Mouse (Mus musculus) right cerebral cortex, postnatal 4 days (tissue): Measurements from ENCODE around the gene Snx27.

Experiments used
- DNase-seq: peaks from one replicate; pipeline ENCODE4 v3.0.0-alpha.2; 2022

The Snx27 gene

DNA sequence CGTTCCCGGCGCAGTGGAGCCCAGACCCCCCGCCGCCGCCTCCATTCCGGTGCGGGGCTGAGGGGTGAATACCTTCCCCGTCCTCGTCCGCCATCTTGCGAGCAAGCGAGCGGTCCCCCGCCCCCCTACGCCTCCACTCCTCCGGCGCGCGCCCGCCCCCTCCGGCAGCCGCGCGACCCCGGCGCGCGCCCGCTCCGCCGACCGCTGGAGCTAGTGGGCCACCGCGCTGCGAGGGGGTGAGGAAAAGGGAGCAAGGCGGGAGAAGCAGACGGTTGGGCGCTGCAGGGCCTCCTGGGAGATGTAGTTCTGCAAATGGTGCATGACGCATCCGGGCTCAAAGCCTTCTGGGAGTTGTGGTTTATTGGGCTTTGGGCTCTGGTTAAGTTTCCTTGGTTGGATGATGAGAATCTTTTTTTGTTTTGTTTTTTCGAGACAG lies at the start of gene Snx27:
Snx27 (minus strand) TSS at position 261 of the 436 bp plus-strand sequence.
- DNase-seq = peak; percentile 92

DNA sequence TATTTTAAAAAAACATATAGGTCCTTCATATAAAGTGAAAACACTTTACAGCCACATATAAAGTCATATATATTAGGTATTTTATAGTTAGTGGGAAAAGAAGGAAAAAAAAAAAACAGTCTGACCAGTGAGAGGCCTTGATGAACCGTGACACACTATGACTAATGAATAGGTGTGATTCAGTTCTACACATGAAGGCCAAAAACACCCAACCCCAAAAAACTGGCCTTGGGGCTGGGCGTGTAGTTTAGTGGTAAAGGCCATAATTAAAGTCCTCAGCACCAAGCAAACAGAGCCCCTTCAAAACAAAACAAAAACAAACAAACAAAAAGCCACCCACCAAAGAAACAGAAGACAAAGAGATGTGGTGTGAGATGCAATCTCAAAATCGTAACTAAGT lies 47.4 kb upstream of the Snx27 start:
- DNase-seq = no peak

DNA sequence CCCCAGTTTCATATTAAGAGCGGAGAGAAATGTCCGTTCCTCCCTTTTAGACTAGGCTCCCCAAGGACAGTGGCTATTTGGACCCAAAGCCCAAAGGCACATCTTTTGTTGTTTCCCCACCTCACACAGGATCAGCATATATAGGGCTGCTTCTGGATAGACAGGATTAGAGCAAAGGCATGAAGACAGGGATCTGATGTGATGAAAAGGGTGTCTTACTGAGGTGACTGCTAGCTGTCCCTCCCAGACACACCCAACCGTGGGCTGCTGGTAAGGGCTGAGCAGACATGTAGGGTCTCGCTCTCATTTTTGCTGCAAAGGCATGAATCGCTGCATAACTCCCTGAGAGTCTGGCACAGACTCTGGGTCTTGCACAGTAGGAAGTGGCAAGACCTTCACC lies 46.2 kb upstream of the Snx27 start:
- no peak for DNase-seq

DNA sequence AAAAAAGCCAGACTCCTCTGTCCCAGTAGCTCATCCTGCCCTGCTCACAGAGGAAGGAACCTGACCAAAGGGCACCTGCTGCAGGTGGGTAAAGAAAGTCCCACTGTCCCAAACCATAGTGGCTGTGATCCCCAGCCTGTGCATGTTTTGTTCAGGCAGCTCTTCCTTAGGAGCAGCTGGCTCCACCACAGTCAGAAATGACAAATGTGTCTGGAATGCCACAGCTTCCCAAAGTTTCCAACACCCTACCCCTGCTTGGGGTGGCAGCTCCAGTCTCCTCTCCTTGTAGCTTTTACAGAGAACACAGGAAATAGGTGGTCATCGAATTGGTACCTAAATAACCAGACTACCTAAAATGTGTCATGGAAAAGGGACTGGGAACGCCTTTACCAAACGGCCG lies 41.8 kb upstream of the Snx27 start:
- DNase-seq = no peak

DNA sequence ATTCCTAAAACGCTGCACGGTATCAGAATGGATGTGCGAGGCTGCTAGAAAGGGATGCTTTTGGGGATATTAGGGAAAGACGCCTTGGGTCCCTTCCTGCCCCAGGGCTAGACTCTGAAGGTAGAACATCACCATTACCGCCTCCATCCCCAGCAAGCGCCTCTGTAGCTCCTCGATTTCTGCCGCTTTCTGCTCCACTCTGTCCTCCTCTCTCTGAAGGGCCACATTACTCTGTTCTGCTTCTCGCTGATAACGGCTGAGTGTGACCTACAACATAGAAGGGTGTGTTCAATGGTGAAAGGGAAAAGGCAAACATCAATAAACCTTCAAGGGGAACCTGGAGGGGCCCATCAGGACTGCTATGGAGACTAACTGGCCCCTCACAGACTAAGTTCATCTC lies 40.0 kb upstream of the Snx27 start:
- no peak for DNase-seq

- no peak for DNase-seq
Observed at GRCm38 (mm10) chr3:94621740-94622507, 39.4 kb upstream of the Snx27 start.

DNA sequence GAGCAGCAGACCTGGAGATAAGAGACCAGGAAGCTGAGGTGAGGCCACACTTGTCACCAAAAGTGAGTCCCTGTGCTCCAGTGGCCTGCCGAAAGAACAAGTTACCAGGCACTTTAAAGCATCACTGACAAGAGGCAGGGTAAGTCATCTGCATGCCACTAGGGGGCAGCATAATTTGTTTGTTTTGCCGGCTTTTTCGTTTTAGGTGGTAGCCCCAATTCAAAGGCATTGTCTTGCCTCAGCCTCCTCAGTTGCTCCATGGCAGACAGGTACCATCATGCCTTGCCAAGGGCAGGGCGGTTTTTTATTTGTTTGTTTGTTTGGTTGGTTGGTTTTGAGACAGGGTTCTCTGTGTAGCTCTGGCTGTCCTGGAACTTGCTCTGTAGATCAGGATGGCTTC lies 34.2 kb upstream of the Snx27 start:
- no peak for DNase-seq

DNA sequence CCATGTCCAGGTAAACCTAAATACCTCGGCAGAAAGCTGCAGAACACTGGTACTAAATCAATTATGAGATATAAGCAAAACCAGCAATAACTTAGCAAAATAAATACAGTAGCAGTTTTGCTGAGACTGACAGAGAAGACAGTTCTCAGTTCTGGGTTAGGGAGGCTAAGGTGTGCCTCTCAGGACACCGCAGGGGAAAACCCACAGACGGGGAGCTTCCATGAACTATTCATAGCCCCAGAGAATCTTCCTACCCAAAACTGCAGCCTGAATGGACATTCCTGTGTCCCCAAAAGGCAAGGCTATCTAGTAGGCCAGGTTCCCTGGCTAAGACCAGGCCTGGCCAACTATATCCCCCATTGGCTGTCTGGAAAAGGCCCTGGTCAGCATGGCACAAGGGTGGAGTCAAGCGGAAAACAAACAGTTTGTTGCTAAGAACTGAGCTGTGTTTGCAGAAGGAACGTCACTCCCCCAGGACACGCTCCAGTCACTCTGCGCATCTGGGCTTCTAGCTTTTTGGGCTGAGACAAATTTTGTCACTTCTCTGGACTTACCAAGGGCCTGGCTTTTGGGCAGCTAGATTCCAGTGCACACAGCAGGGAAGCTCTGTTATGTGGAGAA lies 30.9 kb upstream of the Snx27 start:
- no peak for DNase-seq

- DNase-seq = no peak
Observed at GRCm38 (mm10) chr3:94612274-94612673, 29.8 kb upstream of the Snx27 start.

GRCm38 (mm10) chr3:94611834-94612233 lies 29.3 kb upstream of the Snx27 start:
- DNase-seq = no peak

GRCm38 (mm10) chr3:94611343-94611742 lies 28.8 kb upstream of the Snx27 start:
- DNase-seq = no peak

DNA sequence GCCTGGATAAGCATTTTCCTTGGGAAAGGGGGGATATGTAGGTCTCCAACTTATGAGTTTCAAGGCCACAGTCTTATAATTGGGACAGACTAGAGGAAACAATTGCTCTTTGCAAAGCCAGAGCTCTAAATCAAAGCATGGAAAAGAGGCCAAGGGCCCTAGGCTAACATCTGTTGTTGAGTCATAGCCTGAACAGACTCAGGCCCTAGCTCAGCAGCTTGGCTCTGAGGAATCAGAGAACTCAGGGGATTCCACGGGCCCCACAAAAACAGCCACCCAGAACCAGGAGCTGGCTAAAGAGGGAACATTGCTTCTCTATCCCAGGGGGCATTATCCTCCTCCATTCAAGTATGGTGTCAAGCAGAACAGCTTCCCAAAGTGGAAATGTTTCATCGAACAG lies 28.1 kb upstream of the Snx27 start:
- DNase-seq = no peak

GRCm38 (mm10) chr3:94609621-94610020 lies 27.1 kb upstream of the Snx27 start:
- no peak for DNase-seq

DNA sequence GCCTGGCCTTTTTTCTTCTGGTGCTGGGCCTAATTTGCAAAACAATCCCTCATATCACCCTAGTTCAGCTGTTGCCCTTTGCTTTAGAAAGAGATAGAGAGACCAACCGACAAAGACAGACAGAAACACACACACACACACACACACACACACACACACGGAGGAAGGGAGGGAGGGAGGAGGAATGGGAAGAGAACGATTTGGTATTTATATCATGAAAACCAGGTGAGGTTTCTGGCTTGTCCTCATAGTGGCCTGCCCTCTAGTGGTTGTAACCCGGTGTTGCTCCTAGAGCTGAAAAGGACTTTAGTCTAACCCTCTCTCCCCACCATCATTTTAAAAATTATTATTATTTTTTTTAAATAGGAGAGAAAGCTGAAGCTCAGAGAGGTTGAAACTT lies 19.4 kb upstream of the Snx27 start:
- DNase-seq = peak; percentile 32

- no peak for DNase-seq
Observed at GRCm38 (mm10) chr3:94597224-94597779, 14.8 kb upstream of the Snx27 start.

DNA sequence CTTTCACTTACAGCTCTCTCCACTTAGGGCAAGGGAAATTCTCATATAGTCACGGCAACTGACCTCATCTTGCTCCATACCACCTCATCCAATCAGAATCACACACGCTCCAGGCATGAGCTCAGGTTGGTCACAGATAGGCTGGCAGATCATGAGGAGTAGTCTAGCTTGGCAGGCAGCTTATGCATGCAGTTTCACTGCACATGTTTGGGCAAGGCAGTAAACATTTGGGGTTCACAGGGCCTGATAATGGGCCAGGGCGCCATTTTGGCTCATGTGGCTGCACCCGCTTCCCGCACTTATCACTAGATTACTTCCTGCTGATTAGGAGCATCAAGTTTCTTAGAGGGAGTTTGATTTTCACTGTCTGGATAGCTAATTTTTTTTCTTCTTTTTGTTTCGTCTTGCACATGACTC lies 13.4 kb upstream of the Snx27 start:
- no peak for DNase-seq

DNA sequence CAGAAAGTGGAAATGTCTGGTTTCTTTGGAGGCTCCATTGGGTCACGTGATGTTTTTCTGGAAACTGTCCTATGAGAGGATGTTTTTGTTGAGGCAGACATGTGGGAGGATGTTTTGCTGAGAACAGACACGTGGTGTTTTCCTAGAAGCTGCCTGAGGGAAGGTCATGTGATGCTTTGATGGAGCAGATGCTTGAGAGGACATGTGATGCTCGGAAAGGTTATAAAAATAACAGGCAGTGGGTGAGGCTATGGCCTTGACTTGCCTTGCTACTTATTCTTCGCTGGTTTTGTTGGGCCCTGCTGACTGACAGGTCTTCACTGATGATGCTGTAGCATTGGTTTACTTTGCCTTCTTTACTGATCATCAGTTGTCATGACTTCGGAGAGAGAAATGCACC lies 8.6 kb upstream of the Snx27 start:
- DNase-seq = no peak

DNA sequence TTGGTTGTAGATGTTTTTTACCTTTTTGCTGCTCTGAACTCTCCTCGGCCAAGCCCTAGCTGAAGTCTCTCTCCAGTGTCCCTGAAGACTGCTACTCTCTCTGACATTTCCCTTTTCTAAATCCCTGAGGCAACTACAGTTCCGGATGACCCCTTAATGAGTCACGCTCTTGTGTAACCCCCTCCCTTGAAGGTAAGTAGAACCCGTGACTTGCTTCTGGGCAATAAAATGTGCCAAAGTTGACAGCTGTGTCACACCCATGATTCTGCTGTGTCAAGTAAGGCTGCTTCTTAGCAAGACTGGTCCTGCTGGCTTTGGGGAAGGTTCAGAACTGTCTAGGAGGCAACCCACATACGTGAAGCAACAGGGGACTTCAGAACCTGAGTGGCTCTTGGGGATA lies 5.4 kb upstream of the Snx27 start:
- DNase-seq = no peak

GRCm38 (mm10) chr3:94582944-94583343 lies 428 bp upstream of the Snx27 start:
- no peak for DNase-seq

- DNase-seq = no peak
Observed at GRCm38 (mm10) chr3:94581793-94582455, 592 bp downstream of the Snx27 start.

DNA sequence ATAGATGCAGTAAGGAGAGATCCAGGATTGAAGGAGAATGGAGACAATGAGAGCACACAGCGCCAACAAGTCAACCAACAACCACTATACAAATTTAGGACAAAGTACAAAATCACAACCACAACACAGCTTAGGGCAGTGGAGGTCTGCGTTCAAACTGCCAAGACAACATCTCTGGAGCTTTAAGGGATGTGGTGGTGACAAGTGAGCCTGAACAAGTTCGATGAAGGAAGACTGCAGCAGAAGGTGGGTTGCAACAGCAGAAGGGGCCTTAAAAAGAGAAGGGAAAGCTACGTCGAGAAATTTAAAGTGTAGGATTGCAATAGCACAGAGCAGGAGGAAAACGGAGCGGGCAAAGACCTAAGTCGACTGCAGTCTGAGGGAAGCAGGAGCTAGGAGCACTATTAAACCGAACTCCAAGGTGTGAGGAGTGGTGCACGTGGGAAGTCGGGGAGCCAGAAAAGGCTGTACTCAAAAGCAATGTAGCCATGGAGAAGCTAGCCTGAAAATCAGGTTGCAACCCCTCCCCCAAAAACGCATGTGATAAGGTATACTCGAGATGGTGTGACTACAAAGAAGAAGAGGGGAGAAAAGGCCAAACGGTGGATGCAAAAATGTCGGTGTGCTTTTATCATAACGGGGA lies 1.3 kb downstream of the Snx27 start:
- peak; percentile 11 for DNase-seq

DNA sequence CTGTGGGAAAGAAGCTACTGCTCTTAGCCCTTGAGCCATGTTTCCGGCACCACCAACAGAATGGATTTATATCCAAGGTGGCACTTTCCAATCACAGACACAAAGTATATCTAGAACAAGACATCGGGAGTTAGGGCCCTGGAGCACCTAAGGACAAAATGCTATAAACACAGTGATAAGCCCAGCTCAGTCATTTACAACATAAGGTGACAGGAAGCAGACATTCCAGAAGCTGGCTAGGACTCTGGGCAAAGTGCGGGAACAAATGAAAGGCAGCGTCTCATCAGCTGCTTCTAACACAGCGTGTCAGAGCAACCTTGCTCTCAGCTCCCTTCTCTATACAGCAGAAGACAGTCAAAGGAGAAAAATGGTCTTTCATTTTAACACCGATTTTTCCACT lies 8.0 kb downstream of the Snx27 start:
- no peak for DNase-seq

GRCm38 (mm10) chr3:94567242-94567641 lies 15.3 kb downstream of the Snx27 start:
- DNase-seq = no peak
